Mouse (Mus musculus): ENCODE results near the gene Dhx32. TPM values are rescaled to one million over a fixed set of nuclear protein-coding genes. Genes with fewer than 3 reads are reported as not detected.
A peak's percentile ranks its signal among the peaks of the same experiment; 100 is the strongest.

The Dhx32 gene
- polyA plus RNA-seq, 1 experiment from 2014 or later: 22.0 TPM

- Histone ChIP-seq H3K9ac (replicated peaks; ENCODE audit: low read depth) (no peak overlapping the region), H3K4me3 (ENCODE audit: low read depth, low read length) (no peak overlapping the region), H3K36me3 (ENCODE audit: insufficient read depth, low read length) (peaks cover 4% of the 10 kb centered on the region; the same call in 1 of the 2 replicates), H3K9me3 (ENCODE audit: low read length) (no peaks in the 10 kb centered on the region), H3K27me3 (replicated peaks; ENCODE audit: insufficient read depth, low read length) (no peaks in the 10 kb centered on the region), H3K27ac (ENCODE audit: low read length) (0 out of 2 replicates have a peak overlapping the region, but pooled peaks have one; percentile 14), H3K4me2 (replicated peaks; ENCODE audit: low read depth, low read length) (no peak overlapping the region), H3K4me1 (ENCODE audit: insufficient read depth, low read depth, low read length) (no peaks in the 10 kb centered on the region)
- no peak for ATAC-seq
- 47% methylated on average over 1 of the region's 1 CpGs for WGBS
- DNase-seq (ENCODE audit: low spot score): no peak
- no peak for TF ChIP-seq CTCF (IDR thresholded peaks at IDR 0.05)
- no peak for TF ChIP-seq EP300 (IDR thresholded peaks at IDR 0.05)
These were observed 38.3 kb downstream of the Dhx32 start for GRCm38 (mm10) chr7:133744209-133744608.

- Histone ChIP-seq H3K36me3 (ENCODE audit: insufficient read depth, low read length) (peaks cover 4% of the 10 kb centered on the region; the same call in 1 of the 2 replicates), H3K27ac (ENCODE audit: low read length) (0 out of 2 replicates have a peak overlapping the region, but pooled peaks have one; percentile 14), H3K4me1 (ENCODE audit: insufficient read depth, low read depth, low read length) (no peaks in the 10 kb centered on the region), H3K4me2 (replicated peaks; ENCODE audit: low read depth, low read length) (no peak overlapping the region), H3K27me3 (replicated peaks; ENCODE audit: insufficient read depth, low read length) (no peaks in the 10 kb centered on the region), H3K9ac (replicated peaks; ENCODE audit: low read depth) (no peak overlapping the region), H3K4me3 (ENCODE audit: low read depth, low read length) (no peak overlapping the region), H3K9me3 (ENCODE audit: low read length) (no peaks in the 10 kb centered on the region)
- DNase-seq (ENCODE audit: low spot score): no peak
- ATAC-seq: no peak
- TF ChIP-seq CTCF (IDR thresholded peaks at IDR 0.05): no peak
- TF ChIP-seq EP300 (IDR thresholded peaks at IDR 0.05): no peak
- WGBS: 43% methylated on average over 4 of the region's 4 CpGs
These were observed 38.9 kb downstream of the Dhx32 start for GRCm38 (mm10) chr7:133743611-133744010.

- H3K27ac ChIP-seq (ENCODE audit: low read length): no peak overlapping the region
These were observed 39.8 kb downstream of the Dhx32 start for GRCm38 (mm10) chr7:133742530-133743325.

GRCm38 (mm10) chr7:133740558-133740957 lies 42.0 kb downstream of the Dhx32 start:
- H3K9me3 ChIP-seq (ENCODE audit: low read length): no peaks in the 10 kb centered on the region
- H3K4me3 ChIP-seq (ENCODE audit: low read depth, low read length): no peak overlapping the region
- DNase-seq (ENCODE audit: low spot score): no peak
- 89% methylated on average over 7 of the region's 7 CpGs for WGBS
- TF ChIP-seq CTCF (IDR thresholded peaks at IDR 0.05): no peak
- no peak for TF ChIP-seq EP300 (IDR thresholded peaks at IDR 0.05)
- H3K27me3 ChIP-seq (replicated peaks; ENCODE audit: insufficient read depth, low read length): no peaks in the 10 kb centered on the region
- H3K36me3 ChIP-seq (ENCODE audit: insufficient read depth, low read length): peaks cover 4% of the 10 kb centered on the region; the same call in 1 of the 2 replicates
- no peak overlapping the region for H3K9ac ChIP-seq (replicated peaks; ENCODE audit: low read depth)
- ATAC-seq: no peak
- no peaks in the 10 kb centered on the region for H3K4me1 ChIP-seq (ENCODE audit: insufficient read depth, low read depth, low read length)
- no peak overlapping the region for H3K27ac ChIP-seq (ENCODE audit: low read length)
- H3K4me2 ChIP-seq (replicated peaks; ENCODE audit: low read depth, low read length): no peak overlapping the region

More at GRCm38 (mm10) chr7:133742530-133743325, 39.8 kb downstream of the Dhx32 start:
- Histone ChIP-seq H3K9ac (replicated peaks; ENCODE audit: low read depth) (no peak overlapping the region), H3K4me2 (replicated peaks; ENCODE audit: low read depth, low read length) (no peak overlapping the region), H3K4me3 (ENCODE audit: low read depth, low read length) (no peak overlapping the region), H3K4me1 (ENCODE audit: insufficient read depth, low read depth, low read length) (no peaks in the 10 kb centered on the region), H3K9me3 (ENCODE audit: low read length) (no peaks in the 10 kb centered on the region), H3K27me3 (replicated peaks; ENCODE audit: insufficient read depth, low read length) (no peaks in the 10 kb centered on the region), H3K36me3 (ENCODE audit: insufficient read depth, low read length) (peaks cover 4% of the 10 kb centered on the region; the same call in 1 of the 2 replicates)
- ATAC-seq (no peak; the same call in 1 of the 2 replicates), DNase-seq (ENCODE audit: low spot score) (no peak)
- WGBS: 77% methylated on average over 12 of the region's 12 CpGs
- TF ChIP-seq EP300 (IDR thresholded peaks at IDR 0.05) (no peak), CTCF (IDR thresholded peaks at IDR 0.05) (no peak)

- no peak overlapping the region for H3K27ac ChIP-seq (ENCODE audit: low read length)
These were observed 50.4 kb downstream of the Dhx32 start for GRCm38 (mm10) chr7:133731971-133732645.

More at GRCm38 (mm10) chr7:133731971-133732645, 50.4 kb downstream of the Dhx32 start:
- Histone ChIP-seq H3K36me3 (ENCODE audit: insufficient read depth, low read length) (no peaks in the 10 kb centered on the region), H3K4me2 (replicated peaks; ENCODE audit: low read depth, low read length) (no peak overlapping the region), H3K27me3 (replicated peaks; ENCODE audit: insufficient read depth, low read length) (no peaks in the 10 kb centered on the region), H3K4me1 (ENCODE audit: insufficient read depth, low read depth, low read length) (no peaks in the 10 kb centered on the region), H3K9me3 (ENCODE audit: low read length) (no peaks in the 10 kb centered on the region), H3K4me3 (ENCODE audit: low read depth, low read length) (no peak overlapping the region), H3K9ac (replicated peaks; ENCODE audit: low read depth) (no peak overlapping the region)
- ATAC-seq: no peak
- WGBS: 70% methylated on average over 4 of the region's 4 CpGs
- TF ChIP-seq CTCF (IDR thresholded peaks at IDR 0.05): no peak
- no peak for TF ChIP-seq EP300 (IDR thresholded peaks at IDR 0.05)
- DNase-seq (ENCODE audit: low spot score): no peak
